Comparison of ENCODE assay signal across 16 mouse cellular contexts in genomic region chr19:55343274-55343673, GRCm38 (mm10).
"Had no signal": no experiment of that assay in that cellular context is flagged by ENCODE, and none has a peak within 500 bp of the region (broad histone marks: within the 10 kb centered on the region; RNA-seq: fewer than 3 reads in every experiment).

No protein-coding gene starts in this region.

- H3K4me2 ChIP-seq: limb, embryonic 12.5 days; liver, embryonic 11.5 days; lung, embryonic 15.5 days; midbrain, embryonic 12.5 days; neural tube, embryonic 15.5 days had no signal

- H3K27me3 ChIP-seq: limb, embryonic 12.5 days; lung, embryonic 15.5 days; megakaryocyte, embryonic 14.5 days; midbrain, embryonic 12.5 days; neural tube, embryonic 15.5 days had no signal

- H3K4me1 ChIP-seq: lung, embryonic 15.5 days; megakaryocyte, embryonic 14.5 days; midbrain, embryonic 12.5 days; neural tube, embryonic 15.5 days had no signal

- H3K4me3 ChIP-seq: layer of hippocampus, adult 2 months; limb, embryonic 12.5 days; lung, embryonic 15.5 days; megakaryocyte, embryonic 14.5 days; midbrain, embryonic 12.5 days; myocyte; neural tube, embryonic 15.5 days had no signal

- ATAC-seq: hindbrain, embryonic 16.5 days; inflammation-experienced regulatory T-cells, adult 6 months had no signal

- DNase-seq: kidney, postnatal 14 days; lung, postnatal 14 days; spleen, adult 18-20 months; thymus, adult 2 months; thymus, postnatal 36 days had no signal

- H3K9ac ChIP-seq: limb, embryonic 12.5 days; lung, embryonic 15.5 days; midbrain, embryonic 12.5 days; neural tube, embryonic 15.5 days had no signal

- H3K9me3 ChIP-seq: limb, embryonic 12.5 days; lung, embryonic 15.5 days; megakaryocyte, embryonic 14.5 days; midbrain, embryonic 12.5 days; neural tube, embryonic 15.5 days had no signal

- H3K36me3 ChIP-seq: limb, embryonic 12.5 days; lung, embryonic 15.5 days; midbrain, embryonic 12.5 days had no signal

- H3K27ac ChIP-seq: layer of hippocampus, adult 2 months; limb, embryonic 12.5 days; lung, embryonic 15.5 days; macrophage; midbrain, embryonic 12.5 days; neural tube, embryonic 15.5 days had no signal
